Mouse (Mus musculus): ENCODE measurements around the gene Hand2.

DNA sequence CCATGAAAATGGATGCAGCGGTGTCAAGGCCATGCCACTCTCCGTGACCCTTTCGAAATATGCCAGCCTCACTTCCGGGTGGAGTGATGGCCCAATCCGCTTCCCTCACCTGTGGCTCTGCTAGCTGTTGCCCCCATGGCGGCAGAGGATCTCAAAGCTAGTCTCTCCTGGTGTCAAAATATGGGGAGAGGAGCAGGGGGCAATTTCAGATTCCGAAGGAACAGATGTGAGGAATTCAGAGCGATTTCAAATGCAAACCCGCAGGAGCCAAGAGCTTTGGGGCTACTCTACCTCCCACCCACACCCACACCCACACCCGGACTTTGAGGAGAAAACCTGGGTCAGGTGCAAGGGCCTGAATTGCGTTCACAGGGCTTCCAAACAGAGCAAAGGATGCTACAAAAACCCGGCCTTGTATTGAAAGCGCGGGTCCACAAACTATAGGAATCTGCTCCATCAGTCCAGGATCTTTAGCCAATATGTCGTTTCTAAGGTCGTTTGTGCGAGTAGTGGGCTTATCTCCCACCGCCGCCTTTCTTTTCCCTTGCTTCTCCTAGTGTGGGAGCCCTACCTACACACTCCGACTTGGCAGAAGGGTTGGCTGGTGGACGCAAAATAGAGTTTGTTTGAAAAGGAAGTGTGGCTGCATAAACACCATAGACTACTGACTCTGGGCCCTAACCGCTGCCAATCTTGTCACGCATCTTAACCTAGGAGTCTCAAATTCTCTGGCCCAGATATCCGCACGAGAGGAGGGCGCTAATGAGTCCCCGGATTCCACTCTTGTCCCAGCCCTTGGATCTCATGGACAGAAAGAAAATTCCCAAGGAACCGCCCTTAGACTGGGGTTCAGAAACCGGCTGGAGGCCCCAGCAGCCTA lies 6.7 kb downstream of the Hand2 start:
- TF ChIP-seq POLR2A (IDR thresholded peaks at IDR 0.05; ENCODE audit: extremely low read depth, insufficient read depth, low read length) (no peak), CTCF (IDR thresholded peaks at IDR 0.05; ENCODE audit: low read depth, low read length) (no peak)

Measured in liver, adult 2 months (tissue).